In the genomic region with DNA sequence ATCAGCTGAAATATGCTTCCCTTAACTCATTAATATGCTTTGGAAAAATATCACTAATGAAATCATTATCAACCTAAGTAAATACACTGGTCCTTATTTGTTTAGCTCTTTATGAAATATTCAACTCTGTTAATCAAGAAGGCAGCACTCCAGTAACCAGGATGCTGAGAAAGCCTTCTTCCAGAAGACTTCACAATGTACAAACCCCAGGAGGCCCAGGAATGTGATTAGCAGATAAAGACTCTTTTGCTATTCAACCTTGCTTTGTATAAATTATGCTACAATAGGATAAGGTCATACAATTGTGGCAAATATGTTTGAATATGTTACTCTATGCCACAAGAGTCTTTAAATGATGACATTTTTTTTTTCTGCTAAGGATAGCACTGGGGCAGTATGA, we compare ENCODE assay signal across 15 mouse cellular contexts.
"Had no signal": no experiment of that assay in that cellular context is flagged by ENCODE, and none has a peak within 500 bp of the region (broad histone marks: within the 10 kb centered on the region; RNA-seq: fewer than 3 reads in every experiment).

No protein-coding gene starts in this region.

- H3K27ac ChIP-seq: kidney, postnatal 0 days; layer of hippocampus, adult 2 months; liver, embryonic 13.5 days; midbrain, embryonic 12.5 days; neural tube, embryonic 12.5 days; neural tube, embryonic 15.5 days had no signal

- H3K4me1 ChIP-seq: liver, embryonic 13.5 days; midbrain, embryonic 12.5 days; neural tube, embryonic 12.5 days; neural tube, embryonic 15.5 days had no signal

- H3K4me3 ChIP-seq: layer of hippocampus, adult 2 months; liver, embryonic 13.5 days; midbrain, embryonic 12.5 days; neural tube, embryonic 12.5 days; neural tube, embryonic 15.5 days had no signal

- H3K9me3 ChIP-seq: liver, embryonic 13.5 days; midbrain, embryonic 12.5 days; neural tube, embryonic 12.5 days; neural tube, embryonic 15.5 days had no signal

- H3K4me2 ChIP-seq: liver, embryonic 13.5 days; midbrain, embryonic 12.5 days; neural tube, embryonic 12.5 days; neural tube, embryonic 15.5 days had no signal

- DNase-seq: kidney, adult 2 months; kidney, postnatal 25 days; layer of hippocampus, adult 9-11 months; liver, embryonic 13.5 days; lung, adult 2 months; lung, postnatal 14 days; lung, postnatal 4 days; thymus, adult 2 months; thymus, postnatal 14 days; thymus, postnatal 4 days had no signal

- H3K9ac ChIP-seq: liver, embryonic 13.5 days; midbrain, embryonic 12.5 days; neural tube, embryonic 12.5 days; neural tube, embryonic 15.5 days had no signal

- H3K27me3 ChIP-seq: liver, embryonic 13.5 days; midbrain, embryonic 12.5 days; neural tube, embryonic 12.5 days; neural tube, embryonic 15.5 days had no signal

- H3K36me3 ChIP-seq: liver, embryonic 13.5 days; midbrain, embryonic 12.5 days; neural tube, embryonic 12.5 days; neural tube, embryonic 15.5 days had no signal
